Mouse (Mus musculus) hindbrain, embryonic 16.5 days (tissue): ENCODE measurements around the gene Clec2i. TPM values are rescaled to one million over a fixed set of nuclear protein-coding genes. Genes with fewer than 3 reads are reported as not detected.
A peak's percentile ranks its signal among the peaks of the same experiment; 100 is the strongest.
"Not testable (repeated sequence)": the region's sequence is repeated elsewhere in the genome, so short reads cannot be mapped to it uniquely, and the experiment has no call there.

Experiments
- ATAC-seq: fragments of 200-750 bp; cut with Nextera tagmentation; 2 replicates; pipeline ENCODE4 v1.8.0; 2017; ENCODE audit warnings: moderate TSS enrichment, moderate library complexity
- H3K27ac ChIP-seq: fragments of 300-500 bp; sonication (generic); 2 replicates; pipeline ENCODE4 v1.5.1; 2014; ENCODE audit warnings: low read depth, mild to moderate bottlenecking, control low read depth, low read length, moderate library complexity
- H3K27me3 ChIP-seq: fragments of 300-500 bp; sonication (generic); replicated peaks from 2 replicates; pipeline ENCODE4 v1.6.1; 2014; ENCODE audit warnings: low read length; ENCODE audit not compliant: control insufficient read depth, insufficient read depth
- H3K36me3 ChIP-seq: fragments of 300-500 bp; sonication (generic); 2 replicates; pipeline ENCODE4 v1.6.1; 2014; ENCODE audit warnings: mild to moderate bottlenecking, low read length, moderate library complexity, mixed read lengths; ENCODE audit not compliant: control insufficient read depth, insufficient read depth
- H3K4me1 ChIP-seq: fragments of 300-500 bp; sonication (generic); 2 replicates; pipeline ENCODE4 v1.6.1; 2014; ENCODE audit warnings: low read depth, low read length; ENCODE audit not compliant: control insufficient read depth, insufficient read depth
- H3K4me2 ChIP-seq: fragments of 300-500 bp; sonication (generic); 2 replicates; pipeline ENCODE4 v1.6.1; 2014; ENCODE audit warnings: mild to moderate bottlenecking, low read length, control low read depth, moderate library complexity
- H3K4me3 ChIP-seq: fragments of 300-500 bp; sonication (generic); 2 replicates; pipeline ENCODE4 v1.5.1; 2014; ENCODE audit warnings: mild to moderate bottlenecking, low read length, control low read depth, moderate library complexity
- H3K9ac ChIP-seq: fragments of 300-500 bp; sonication (generic); 2 replicates; pipeline ENCODE4 v1.6.1; 2014; ENCODE audit warnings: low read depth, mild to moderate bottlenecking, control low read depth, low read length, moderate library complexity
- H3K9me3 ChIP-seq: fragments of 300-500 bp; sonication (generic); 2 replicates; pipeline ENCODE4 v1.6.1; 2014; ENCODE audit warnings: mild to moderate bottlenecking, low read length, moderate library complexity; ENCODE audit not compliant: control insufficient read depth
- WGBS: fragments of 180-500 bp; shearing (Covaris S2); extraction: QIAGEN DNeasy Blood & Tissue Kit; methylation state at CpG from one replicate; pipeline ENCODE4 v1.1.7; 2014; 5-methylcytosine and 5-hydroxymethylcytosine counted together
- polyA plus RNA-seq: library from polyadenylated mRNA; unstranded; fragments of >200 nt; fragmentation: Nextera tagmentation; extraction: Ambion mirVana; gene quantifications from 2 replicates; pipeline ENCODE4 v1.2.1, GENCODE M21; 2015

Gene Clec2i
- polyA plus RNA-seq, result not detected in 2 replicates

DNA sequence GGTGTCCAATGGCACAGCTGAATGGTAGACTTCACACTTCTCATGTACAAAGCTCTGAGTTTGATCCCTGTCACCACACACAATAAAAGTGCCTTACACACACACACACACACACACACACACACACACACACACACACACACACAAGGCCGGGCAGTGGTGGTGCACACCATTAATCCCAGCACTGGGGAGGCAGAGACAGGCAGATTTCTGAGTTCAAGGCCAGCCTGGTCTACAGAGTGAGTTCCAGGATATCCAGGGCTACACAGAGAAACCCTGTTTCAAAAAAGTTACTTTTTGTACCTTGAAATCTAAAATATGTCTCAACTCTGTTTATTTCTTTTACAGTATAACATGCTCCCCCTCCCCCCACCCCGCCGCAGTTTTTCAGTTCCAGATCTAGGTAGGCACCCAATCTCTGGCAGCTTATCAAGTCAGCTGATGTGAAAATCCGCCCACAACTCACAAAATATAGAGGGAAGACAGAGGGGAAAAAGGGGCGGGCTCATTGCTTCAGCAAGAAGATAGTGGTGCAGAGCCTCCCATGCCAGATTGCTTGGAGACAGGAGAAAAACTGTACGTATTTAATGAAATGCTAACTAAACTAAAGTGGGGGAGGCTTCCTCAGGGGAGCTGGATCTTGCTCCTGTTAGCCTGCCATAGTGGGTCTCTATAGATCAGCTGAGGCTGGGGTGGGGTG, at the start of gene Clec2i:
Clec2i (plus strand) TSS at position 498 of the 700 bp plus-strand sequence.
- not testable (repeated sequence) for H3K4me1 ChIP-seq, H3K4me3 ChIP-seq, H3K27me3 ChIP-seq, H3K36me3 ChIP-seq, H3K9me3 ChIP-seq, H3K27ac ChIP-seq, H3K9ac ChIP-seq, ATAC-seq, H3K4me2 ChIP-seq
- WGBS, result 87% methylated on average over 6 of the region's 6 CpGs

DNA sequence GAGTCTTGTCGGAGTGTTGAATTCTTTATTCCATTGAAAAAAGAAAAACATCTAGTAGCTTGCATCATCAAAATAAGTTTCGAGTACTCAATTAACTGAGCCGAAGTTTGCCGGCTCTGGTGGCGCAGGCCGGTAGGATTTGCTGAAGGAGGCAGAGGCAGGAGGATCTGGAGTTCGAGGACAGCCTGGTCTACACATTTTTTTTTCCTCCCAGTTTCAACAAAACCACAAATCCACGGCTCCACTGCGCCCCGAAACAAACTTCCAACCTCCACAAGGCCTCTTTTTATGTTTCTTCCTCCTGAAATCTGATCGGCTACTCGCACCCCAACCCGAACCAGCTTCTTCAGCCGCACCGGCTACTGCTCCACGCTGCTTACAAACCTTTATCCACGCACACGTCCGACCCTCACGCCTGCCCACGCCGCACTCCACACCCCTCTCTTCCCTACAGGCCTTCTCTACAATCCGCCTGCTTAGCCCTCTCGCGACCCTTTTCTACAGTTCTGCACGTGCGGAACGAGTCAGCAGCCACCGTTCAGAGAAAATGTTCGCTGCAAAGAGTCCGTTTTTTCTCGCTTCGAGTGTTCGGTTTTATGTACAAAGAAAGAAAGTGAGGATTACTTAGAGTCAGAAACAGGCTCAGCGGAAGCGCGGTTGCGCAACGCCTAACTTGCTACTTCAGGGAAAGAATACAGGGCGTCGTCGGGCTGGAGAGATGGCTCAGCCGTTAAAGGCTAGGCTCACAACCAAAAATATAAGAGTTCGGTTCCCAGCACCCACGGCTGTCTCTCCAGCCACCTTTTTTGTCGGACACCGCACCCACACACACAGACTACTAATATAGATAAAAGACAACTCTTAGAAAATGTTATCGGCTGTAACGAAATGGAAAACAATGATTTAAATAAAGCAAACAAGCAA, 48.8 kb upstream of the Clec2i start:
- Histone ChIP-seq H3K4me2 (peak overlapping the region; percentile 85), H3K9me3 (no peaks in the 10 kb centered on the region), H3K27me3 (no peaks in the 10 kb centered on the region), H3K4me1 (peaks cover 8% of the 10 kb centered on the region; the same call in 1 of the 2 replicates), H3K4me3 (peak overlapping the region; percentile 62), H3K9ac (peak overlapping the region; percentile 74), H3K36me3 (no peaks in the 10 kb centered on the region), H3K27ac (peak overlapping the region; percentile 87)
- peak; percentile 70 for ATAC-seq
- under 1% methylated on average over 49 of the region's 49 CpGs for WGBS

DNA sequence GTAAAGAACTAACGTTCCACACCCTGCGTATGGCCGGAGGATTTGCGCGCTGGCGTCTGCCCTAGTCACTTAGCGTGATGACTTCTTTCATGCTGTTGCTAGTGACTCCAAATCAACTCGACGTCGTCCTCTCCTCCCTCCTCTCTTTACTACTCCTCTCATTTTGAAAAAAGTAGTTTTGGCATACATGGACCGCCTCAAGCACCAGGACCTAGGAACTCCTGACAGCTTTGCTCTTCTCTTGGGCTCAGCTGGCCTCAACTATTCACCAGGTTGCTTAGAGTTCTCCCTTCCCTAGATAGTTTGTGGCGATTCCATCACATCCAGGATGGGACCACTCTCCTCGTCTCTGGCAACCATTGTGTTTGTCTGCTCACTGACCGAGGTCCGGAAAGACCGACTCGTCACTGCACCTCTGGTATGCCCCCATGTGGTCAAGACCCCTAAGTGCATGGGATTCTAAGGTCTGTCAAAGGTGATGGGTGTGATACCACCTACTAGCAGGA, 48.1 kb upstream of the Clec2i start:
- Histone ChIP-seq H3K4me1 (peaks cover 10% of the 10 kb centered on the region; the same call in 1 of the 2 replicates), H3K27ac (peak overlapping the region; percentile 87), H3K27me3 (no peaks in the 10 kb centered on the region), H3K9ac (peak overlapping the region; percentile 66), H3K4me3 (peak overlapping the region; percentile 62), H3K4me2 (peak overlapping the region; percentile 85), H3K36me3 (no peaks in the 10 kb centered on the region), H3K9me3 (no peaks in the 10 kb centered on the region)
- under 1% methylated on average over 17 of the region's 17 CpGs for WGBS
- peak; percentile 1 for ATAC-seq

DNA sequence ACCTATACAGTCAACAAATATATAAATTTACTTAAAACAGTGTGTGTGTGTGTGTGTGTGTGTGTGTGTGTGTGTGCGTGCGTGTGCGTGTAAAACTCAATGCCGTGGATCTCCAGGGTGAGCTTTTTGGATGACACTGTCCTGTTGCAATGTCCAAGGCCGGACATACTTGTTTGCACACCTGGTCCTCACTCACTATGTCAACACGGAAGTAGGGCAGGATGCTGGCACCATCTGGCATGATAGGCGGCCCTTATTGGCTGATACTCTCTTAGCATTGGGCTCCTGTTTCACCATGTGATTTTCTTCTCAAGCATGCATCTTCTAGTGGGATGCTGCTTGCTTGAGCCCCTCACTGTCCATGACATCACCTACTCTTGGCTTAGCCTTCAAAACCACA, 47.5 kb upstream of the Clec2i start:
- Histone ChIP-seq H3K9ac (no peak overlapping the region), H3K36me3 (no peaks in the 10 kb centered on the region), H3K27ac (peak overlapping the region; percentile 87), H3K4me1 (peaks cover 12% of the 10 kb centered on the region; the same call in 1 of the 2 replicates), H3K4me2 (peak overlapping the region; percentile 85), H3K9me3 (no peaks in the 10 kb centered on the region), H3K27me3 (no peaks in the 10 kb centered on the region), H3K4me3 (peak overlapping the region; percentile 62)
- ATAC-seq, result no peak
- WGBS, result 83% methylated on average over 7 of the region's 7 CpGs

DNA sequence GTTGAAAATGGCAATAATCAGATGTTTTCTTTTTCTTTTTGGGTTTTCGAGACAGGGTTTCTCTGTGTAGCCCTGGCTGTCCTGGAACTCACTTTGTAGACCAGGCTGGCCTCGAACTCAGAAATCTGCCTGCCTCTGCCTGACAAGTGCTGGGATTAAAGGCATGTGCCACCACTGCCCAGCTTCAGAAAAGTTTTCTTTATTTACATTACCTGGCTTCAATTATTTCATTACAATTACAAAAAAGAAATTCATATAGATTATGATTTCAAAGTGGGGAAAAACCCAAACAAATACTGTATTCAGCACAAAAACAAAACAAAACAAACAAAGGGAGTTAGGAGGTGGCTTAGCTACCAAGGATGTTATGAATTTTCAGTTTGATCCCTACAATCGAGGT, 46.7 kb upstream of the Clec2i start:
- not testable (repeated sequence) for H3K27ac ChIP-seq, H3K27me3 ChIP-seq, H3K9me3 ChIP-seq, H3K9ac ChIP-seq, H3K4me3 ChIP-seq, ATAC-seq, H3K4me2 ChIP-seq, H3K36me3 ChIP-seq
- WGBS, result 80% methylated on average over 3 of the region's 3 CpGs
- peaks cover 12% of the 10 kb centered on the region; the same call in 1 of the 2 replicates for H3K4me1 ChIP-seq

DNA sequence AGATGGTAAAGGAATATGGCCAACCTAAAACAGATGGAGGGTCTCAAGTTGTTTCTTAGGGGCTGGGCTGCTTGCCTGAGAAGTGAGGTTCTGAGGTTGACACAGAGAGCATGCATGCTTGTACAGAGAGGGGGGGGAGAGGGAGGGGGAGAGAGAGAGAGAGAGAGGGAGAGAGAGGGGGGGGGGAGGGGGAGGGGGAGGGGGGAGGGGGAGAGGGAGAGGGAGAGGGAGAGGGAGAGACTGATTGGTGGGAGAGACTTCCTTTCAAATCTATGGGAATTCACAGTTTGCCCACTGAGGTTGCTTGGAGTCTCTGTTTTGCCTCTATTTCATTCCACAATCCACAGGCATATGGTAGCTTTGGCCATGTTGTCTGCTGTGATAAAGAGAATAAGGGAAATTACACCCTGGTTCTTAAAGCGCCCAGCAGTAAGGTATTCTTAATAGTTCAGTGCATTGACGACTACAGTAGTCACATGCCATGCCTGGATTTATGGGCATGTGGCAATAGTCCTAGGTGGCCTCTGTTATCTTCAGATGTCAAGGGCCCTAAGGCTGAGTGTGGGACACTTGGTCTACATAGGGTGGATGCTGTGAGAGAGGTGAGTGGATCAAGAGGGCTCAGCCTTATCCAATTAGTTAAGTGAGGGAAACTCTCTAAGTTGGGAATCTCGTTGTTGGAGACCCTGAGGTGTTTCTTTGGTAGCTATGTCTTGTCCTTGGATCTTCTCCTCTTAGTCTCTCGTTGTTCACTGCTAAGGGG, 45.9 kb upstream of the Clec2i start:
- Histone ChIP-seq H3K36me3 (no peaks in the 10 kb centered on the region), H3K9me3 (no peaks in the 10 kb centered on the region), H3K9ac (no peak overlapping the region; the same call in 1 of the 2 replicates), H3K4me3 (peak overlapping the region; percentile 81), H3K27me3 (no peaks in the 10 kb centered on the region), H3K27ac (no peak overlapping the region), H3K4me2 (peak overlapping the region; percentile 62), H3K4me1 (peaks cover 12% of the 10 kb centered on the region; the same call in 1 of the 2 replicates)
- ATAC-seq, result no peak
- WGBS, result 31% methylated on average over 4 of the region's 4 CpGs

DNA sequence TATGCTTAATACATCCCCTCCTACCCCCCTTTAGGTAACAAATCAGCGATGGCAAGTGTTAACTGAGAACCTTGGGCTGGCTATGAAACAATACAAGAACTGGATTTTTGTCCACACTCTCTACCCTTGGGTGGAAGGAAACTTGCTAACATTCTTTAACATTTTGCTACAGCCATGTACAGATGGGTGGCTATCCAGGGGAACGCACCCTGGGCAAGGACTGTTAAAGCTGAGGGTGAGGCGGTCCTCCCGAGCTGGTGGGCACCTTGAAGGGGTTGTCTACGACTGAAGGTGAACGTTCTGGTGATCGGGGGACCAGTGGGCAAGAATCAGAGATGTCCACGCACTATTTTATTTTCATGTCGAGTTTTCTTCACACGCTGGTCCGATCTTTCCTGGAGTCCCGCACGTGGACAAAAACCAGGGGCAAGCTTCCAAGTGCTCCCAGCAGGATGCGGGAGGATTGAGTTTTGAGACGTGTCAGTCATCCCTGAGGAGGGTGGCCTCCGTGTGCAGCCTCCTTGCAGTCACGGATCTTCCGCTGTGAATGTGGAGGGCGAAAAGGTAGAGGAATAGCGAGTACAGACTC, 44.9 kb upstream of the Clec2i start:
- under 1% methylated on average over 20 of the region's 20 CpGs for WGBS
- Histone ChIP-seq H3K9ac (peak overlapping the region; percentile 81), H3K36me3 (no peaks in the 10 kb centered on the region), H3K9me3 (no peaks in the 10 kb centered on the region), H3K4me3 (peak overlapping the region; percentile 81), H3K27me3 (no peaks in the 10 kb centered on the region), H3K27ac (peak overlapping the region; percentile 93), H3K4me2 (peak overlapping the region; percentile 62), H3K4me1 (peaks cover 11% of the 10 kb centered on the region; the same call in 1 of the 2 replicates)
- no peak for ATAC-seq

DNA sequence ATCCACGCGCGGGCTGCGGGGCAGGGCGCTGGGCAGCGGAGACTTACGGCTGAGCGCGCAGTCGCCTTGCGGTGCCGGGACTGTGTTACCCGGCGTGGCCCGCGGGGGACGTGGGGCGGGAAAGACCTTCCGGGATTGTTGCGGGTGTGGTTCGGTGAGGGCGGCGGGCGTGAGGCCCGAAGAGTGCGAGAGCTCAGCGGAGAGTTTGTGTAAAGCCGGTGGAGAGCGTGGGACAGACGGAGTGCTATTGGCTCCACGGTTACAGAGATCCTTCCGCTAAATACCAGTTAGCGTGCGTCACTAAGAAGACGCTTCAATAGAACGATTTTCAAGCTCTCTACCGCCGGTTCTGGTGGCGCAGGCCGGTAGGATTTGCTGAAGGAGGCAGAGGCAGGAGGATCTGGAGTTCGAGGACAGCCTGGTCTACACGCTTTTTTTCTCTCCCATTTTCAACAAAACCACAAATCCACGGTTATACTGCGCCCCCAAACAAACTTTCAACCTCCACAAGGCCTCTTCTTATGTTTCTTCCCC, 44.4 kb upstream of the Clec2i start:
- peak overlapping the region; percentile 93 for H3K27ac ChIP-seq
- peak overlapping the region; percentile 81 for H3K4me3 ChIP-seq
- ATAC-seq, result peak; percentile 83
- WGBS, result under 1% methylated on average over 44 of the region's 44 CpGs
- no peaks in the 10 kb centered on the region for H3K27me3 ChIP-seq
- peak overlapping the region; percentile 81 for H3K9ac ChIP-seq
- H3K36me3 ChIP-seq, result no peaks in the 10 kb centered on the region
- H3K9me3 ChIP-seq, result no peaks in the 10 kb centered on the region
- peak overlapping the region; percentile 74 for H3K4me2 ChIP-seq
- H3K4me1 ChIP-seq, result peaks cover 10% of the 10 kb centered on the region; the same call in 1 of the 2 replicates
